Mouse (Mus musculus): ENCODE results near the gene Gm20509.

- no peak for TF ChIP-seq CTCF (IDR thresholded peaks at IDR 0.05; ENCODE audit: insufficient read depth, low read length)
- TF ChIP-seq POLR2A (IDR thresholded peaks at IDR 0.05; ENCODE audit: borderline replicate concordance, extremely low read depth, low read depth, low read length) = no peak
Measured at GRCm38 (mm10) chr9:73103159-73103879, 1.0 kb downstream of the Gm20509 start.
